Mouse (Mus musculus): ENCODE measurements around the gene Sox18. TPM values are rescaled to one million over a fixed set of nuclear protein-coding genes. Genes with fewer than 3 reads are reported as not detected.

Sox18 gene
- polyA plus RNA-seq, 2 experiments, result 4.1 to 5.5 TPM

- no peak overlapping the region for H3K27ac ChIP-seq
- WGBS (ENCODE audit: insufficient replicate concordance), result 53% methylated on average over 4 of the region's 4 CpGs
- TF ChIP-seq EP300 (IDR thresholded peaks at IDR 0.05; ENCODE audit: low read depth), result no peak
- TF ChIP-seq CTCF (IDR thresholded peaks at IDR 0.05; ENCODE audit: low read depth), result no peak
- no peak overlapping the region for H3K4me2 ChIP-seq (ENCODE audit: low read depth)
- no peak overlapping the region for H3K4me3 ChIP-seq (ENCODE audit: insufficient read depth in 1 of 2, low read depth in 2 of 2, low read length in 2 of 2)
- no peaks in the 10 kb centered on the region for H3K36me3 ChIP-seq (replicated peaks; ENCODE audit: control insufficient read depth, insufficient read depth, low read depth)
- H3K9me3 ChIP-seq (ENCODE audit: control insufficient read depth, low read length), result no peaks in the 10 kb centered on the region
- H3K27me3 ChIP-seq (ENCODE audit: control insufficient read depth, insufficient read depth, low read length), result peaks cover 3% of the 10 kb centered on the region; the same call in 1 of the 2 replicates
- H3K4me1 ChIP-seq (replicated peaks; ENCODE audit: control insufficient read depth in 2 of 2, insufficient read depth in 2 of 2, low read length in 1 of 2), result peaks cover 3 to 9% of the 10 kb centered on the region in 2 experiments; a peak in 3 of 4 replicates
- DNase-seq (ENCODE audit: low read depth in 3 of 3, low spot score in 3 of 3) (no peak), ATAC-seq (ENCODE audit: insufficient read depth) (no peak)
- no peak overlapping the region for H3K9ac ChIP-seq (replicated peaks)
These were observed 11.9 kb upstream of the Sox18 start for GRCm38 (mm10) chr2:181683381-181683780.

GRCm38 (mm10) chr2:181681978-181682377, 10.5 kb upstream of the Sox18 start:
- H3K27ac ChIP-seq, result no peak overlapping the region
- TF ChIP-seq EP300 (IDR thresholded peaks at IDR 0.05; ENCODE audit: low read depth) (no peak), CTCF (IDR thresholded peaks at IDR 0.05; ENCODE audit: low read depth) (no peak)
- WGBS (ENCODE audit: insufficient replicate concordance), result 40% methylated on average over 1 of the region's 1 CpGs
- no peak overlapping the region for H3K9ac ChIP-seq (replicated peaks)
- no peak for DNase-seq (ENCODE audit: low read depth in 3 of 3, low spot score in 3 of 3)
- no peak for ATAC-seq (ENCODE audit: insufficient read depth)
- peaks cover 3 to 9% of the 10 kb centered on the region in 2 experiments; a peak in 3 of 4 replicates for H3K4me1 ChIP-seq (replicated peaks; ENCODE audit: control insufficient read depth in 2 of 2, insufficient read depth in 2 of 2, low read length in 1 of 2)
- H3K9me3 ChIP-seq (ENCODE audit: control insufficient read depth, low read length), result no peaks in the 10 kb centered on the region
- peaks cover 3% of the 10 kb centered on the region; the same call in 1 of the 2 replicates for H3K27me3 ChIP-seq (ENCODE audit: control insufficient read depth, insufficient read depth, low read length)
- no peak overlapping the region for H3K4me3 ChIP-seq (ENCODE audit: insufficient read depth in 1 of 2, low read depth in 2 of 2, low read length in 2 of 2)
- H3K4me2 ChIP-seq (ENCODE audit: low read depth), result no peak overlapping the region
- no peaks in the 10 kb centered on the region for H3K36me3 ChIP-seq (replicated peaks; ENCODE audit: control insufficient read depth, insufficient read depth, low read depth)

- H3K36me3 ChIP-seq (replicated peaks; ENCODE audit: control insufficient read depth, insufficient read depth, low read depth), result no peaks in the 10 kb centered on the region
- DNase-seq (ENCODE audit: low read depth in 3 of 3, low spot score in 3 of 3), result no peak
- H3K27me3 ChIP-seq (ENCODE audit: control insufficient read depth, insufficient read depth, low read length), result peaks cover 3% of the 10 kb centered on the region; the same call in 1 of the 2 replicates
- H3K9ac ChIP-seq (replicated peaks), result peak overlapping the region; percentile 60
- H3K4me3 ChIP-seq (ENCODE audit: insufficient read depth in 1 of 2, low read depth in 2 of 2, low read length in 2 of 2), result peak overlapping the region; percentile 52 to 62
- peaks cover 3 to 10% of the 10 kb centered on the region in 2 experiments for H3K4me1 ChIP-seq (replicated peaks; ENCODE audit: control insufficient read depth in 2 of 2, insufficient read depth in 2 of 2, low read length in 1 of 2)
- H3K4me2 ChIP-seq (ENCODE audit: low read depth), result peak overlapping the region; percentile 80
- ATAC-seq (ENCODE audit: insufficient read depth), result no peak
- TF ChIP-seq EP300 (IDR thresholded peaks at IDR 0.05; ENCODE audit: low read depth) (no peak), CTCF (IDR thresholded peaks at IDR 0.05; ENCODE audit: low read depth) (no peak)
- no peaks in the 10 kb centered on the region for H3K9me3 ChIP-seq (ENCODE audit: control insufficient read depth, low read length)
- no peak overlapping the region for H3K27ac ChIP-seq
- 10% methylated on average over 7 of the region's 7 CpGs for WGBS (ENCODE audit: insufficient replicate concordance)
These were observed 9.3 kb upstream of the Sox18 start for GRCm38 (mm10) chr2:181680716-181681117.

- Histone ChIP-seq H3K9me3 (ENCODE audit: control insufficient read depth, low read length) (no peaks in the 10 kb centered on the region), H3K36me3 (replicated peaks; ENCODE audit: control insufficient read depth, insufficient read depth, low read depth) (no peaks in the 10 kb centered on the region), H3K4me3 (ENCODE audit: insufficient read depth in 1 of 2, low read depth in 2 of 2, low read length in 2 of 2) (peak within 1 kb of the TSS; percentile 62 to 66), H3K4me1 (replicated peaks; ENCODE audit: control insufficient read depth in 2 of 2, insufficient read depth in 2 of 2, low read length in 1 of 2) (peaks cover 3 to 13% of the 10 kb centered on the region in 2 experiments), H3K4me2 (ENCODE audit: low read depth) (peak within 1 kb of the TSS; percentile 80), H3K27ac (no peak within 1 kb of the TSS), H3K27me3 (ENCODE audit: control insufficient read depth, insufficient read depth, low read length) (peaks cover 3% of the 10 kb centered on the region; the same call in 1 of the 2 replicates), H3K9ac (replicated peaks) (peak within 1 kb of the TSS; percentile 60)
- DNase-seq (ENCODE audit: low read depth in 3 of 3, low spot score in 3 of 3) (peak in 2 of 3 experiments; percentile 30 to 49), ATAC-seq (ENCODE audit: insufficient read depth) (peak; percentile 46)
- TF ChIP-seq CTCF (IDR thresholded peaks at IDR 0.05; ENCODE audit: low read depth), result peak; percentile 13
- TF ChIP-seq EP300 (IDR thresholded peaks at IDR 0.05; ENCODE audit: low read depth), result no peak
- WGBS (ENCODE audit: insufficient replicate concordance), result under 1% methylated on average over 69 of the region's 69 CpGs
These were observed 8.7 kb upstream of the Sox18 start, which contains the start of gene Tcea2 for GRCm38 (mm10) chr2:181679951-181680715. TSS of gene Tcea2 (plus strand) at chr2:181680310.

- TF ChIP-seq EP300 (IDR thresholded peaks at IDR 0.05; ENCODE audit: low read depth), result no peak
- peak; percentile 95 for TF ChIP-seq CTCF (IDR thresholded peaks at IDR 0.05; ENCODE audit: low read depth)
- WGBS (ENCODE audit: insufficient replicate concordance), result 32% methylated on average over 1 of the region's 1 CpGs
- H3K9me3 ChIP-seq (ENCODE audit: control insufficient read depth, low read length), result no peaks in the 10 kb centered on the region
These were observed 7.3 kb upstream of the Sox18 start for GRCm38 (mm10) chr2:181678780-181679179.

More at GRCm38 (mm10) chr2:181678780-181679179, 7.3 kb upstream of the Sox18 start:
- H3K4me2 ChIP-seq (ENCODE audit: low read depth), result no peak overlapping the region
- H3K27me3 ChIP-seq (ENCODE audit: control insufficient read depth, insufficient read depth, low read length), result peaks cover 3% of the 10 kb centered on the region; the same call in 1 of the 2 replicates
- no peaks in the 10 kb centered on the region for H3K36me3 ChIP-seq (replicated peaks; ENCODE audit: control insufficient read depth, insufficient read depth, low read depth)
- DNase-seq (ENCODE audit: low read depth in 3 of 3, low spot score in 3 of 3) (peak; percentile 55 to 64 (median 56)), ATAC-seq (ENCODE audit: insufficient read depth) (peak; percentile 58)
- H3K9ac ChIP-seq (replicated peaks), result no peak overlapping the region
- H3K27ac ChIP-seq, result no peak overlapping the region
- H3K4me1 ChIP-seq (replicated peaks; ENCODE audit: control insufficient read depth in 2 of 2, insufficient read depth in 2 of 2, low read length in 1 of 2), result peaks cover 3 to 13% of the 10 kb centered on the region in 2 experiments
- H3K4me3 ChIP-seq (ENCODE audit: insufficient read depth in 1 of 2, low read depth in 2 of 2, low read length in 2 of 2), result no peak overlapping the region
